Mouse (Mus musculus): ENCODE measurements at regions not wholly inside any gene's neighbourhood (a gene's known extent, or its start where the extent isn't known, plus 50 kb on each side); places are given as distances from the start of the nearest gene placed in this dataset.
"Not testable (repeated sequence)": the region's sequence is repeated elsewhere in the genome, so short reads cannot be mapped to it uniquely, and the experiment has no call there.

GRCm38 (mm10) chr11:29628476-29628875 is 64.3 kb upstream of the Rtn4 start:
- DNase-seq (ENCODE audit: low read depth, low spot score), result no peak

GRCm38 (mm10) chr11:29632486-29632885 is 60.3 kb upstream of the Rtn4 start:
- DNase-seq (ENCODE audit: low read depth, low spot score), result no peak

DNA sequence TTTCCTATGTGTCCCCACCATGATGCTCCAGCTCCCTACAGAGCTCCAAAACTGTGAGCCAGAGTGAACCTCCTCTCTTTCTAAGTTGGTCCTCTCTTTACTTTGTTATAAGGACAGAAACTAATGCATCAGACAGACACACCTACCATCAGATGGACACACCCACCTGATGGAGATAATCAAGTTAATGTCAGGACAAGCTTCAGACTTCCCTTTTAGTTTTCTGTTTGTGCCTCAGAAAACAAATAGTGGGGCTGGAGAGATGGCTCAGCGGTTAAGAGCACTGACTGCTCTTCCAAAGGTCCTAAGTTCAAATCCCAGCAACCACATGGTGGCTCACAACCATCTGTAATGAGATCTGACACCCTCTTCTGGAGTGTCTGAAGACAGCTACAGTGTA is 59.5 kb upstream of the Rtn4 start:
- not testable (repeated sequence) for DNase-seq (ENCODE audit: low read depth, low spot score)

- peak; percentile 92 for DNase-seq (ENCODE audit: low read depth, low spot score)
Observed at GRCm38 (mm10) chr11:29636759-29637200, 56.0 kb upstream of the Rtn4 start.

DNA sequence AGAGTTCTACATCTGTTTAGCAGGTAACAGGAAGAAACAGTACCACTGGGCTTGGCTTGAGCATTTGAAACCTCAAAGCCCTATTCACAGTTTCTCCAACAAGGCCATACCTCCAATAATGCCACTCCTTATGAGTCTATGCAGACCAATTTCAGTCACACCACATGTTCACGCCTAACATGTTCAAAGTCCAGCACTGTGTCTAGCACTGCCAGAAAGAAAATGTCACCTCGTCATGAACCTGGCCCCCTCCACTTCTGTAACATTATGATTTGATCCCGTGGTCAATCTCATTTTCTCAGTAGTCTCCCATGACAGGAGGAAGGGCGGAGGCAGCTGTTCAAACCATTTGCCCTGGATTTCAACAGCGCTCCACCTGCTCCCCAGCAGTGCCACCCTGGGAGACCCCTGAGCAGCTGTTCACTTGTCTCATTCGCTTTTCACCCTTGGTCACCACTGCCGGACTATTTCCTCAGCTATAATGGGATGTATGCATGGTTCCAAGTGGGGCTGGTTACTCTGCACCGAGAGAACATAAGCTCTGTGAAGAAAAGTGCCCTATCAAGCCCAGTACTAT is 54.6 kb upstream of the Rtn4 start:
- no peak for DNase-seq (ENCODE audit: low read depth, low spot score)

DNA sequence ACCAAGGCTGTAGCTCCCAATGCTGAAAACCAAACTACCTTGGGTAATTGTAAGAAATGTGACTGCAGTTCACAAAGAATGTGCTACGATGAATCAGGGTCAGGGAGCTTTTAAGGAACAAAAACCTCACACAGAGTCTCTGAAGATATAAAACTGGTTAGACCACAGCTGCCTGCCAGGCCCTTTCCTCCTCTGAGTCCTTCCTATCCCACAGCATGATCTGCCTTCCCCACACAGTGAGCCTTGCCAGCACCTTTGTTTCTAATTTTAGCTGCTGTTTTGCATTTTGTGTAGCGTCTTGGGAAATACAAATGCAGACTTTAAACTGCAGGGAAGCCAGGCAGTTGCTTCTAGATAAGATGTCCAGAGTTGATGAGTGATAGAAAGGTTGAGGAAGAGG is 53.9 kb upstream of the Rtn4 start:
- DNase-seq (ENCODE audit: low read depth, low spot score), result peak; percentile 71

Measured in R1 (cell line).